Mouse (Mus musculus): ENCODE results near the gene H2-M10.4. TPM values are rescaled to one million over a fixed set of nuclear protein-coding genes. Genes with fewer than 3 reads are reported as not detected.

The H2-M10.4 gene
- not detected in 2 replicates for polyA plus RNA-seq (2015; fragmentation: Nextera tagmentation; extraction: Ambion mirVana)

GRCm38 (mm10) chr17:36462234-36462633, at the start of gene H2-M10.4:
Gene H2-M10.4 (minus strand): TSS chr17:36462334.

Other genes with a start within 250 kb of the H2-M10.4 start
- gene Rpp21, start 204.3 kb downstream of the H2-M10.4 start, polyA plus RNA-seq (2015; fragmentation: Nextera tagmentation; extraction: Ambion mirVana): 117 and 125 TPM in 2 replicates
- 9.3 and 9.9 TPM in 2 replicates for gene Trim39, start 190.1 kb downstream of the H2-M10.4 start, polyA plus RNA-seq (2015; fragmentation: Nextera tagmentation; extraction: Ambion mirVana)
- gene H2-M10.2, start 175.8 kb downstream of the H2-M10.4 start, polyA plus RNA-seq (2015; fragmentation: Nextera tagmentation; extraction: Ambion mirVana): not detected in 2 replicates
- not detected in 2 replicates for gene H2-M10.1, start 136.2 kb downstream of the H2-M10.4 start, polyA plus RNA-seq (2015; fragmentation: Nextera tagmentation; extraction: Ambion mirVana)
- not detected in 2 replicates for gene H2-M10.3, start 93.9 kb downstream of the H2-M10.4 start, polyA plus RNA-seq (2015; fragmentation: Nextera tagmentation; extraction: Ambion mirVana)
- gene H2-M11, start 84.7 kb upstream of the H2-M10.4 start, polyA plus RNA-seq (2015; fragmentation: Nextera tagmentation; extraction: Ambion mirVana): not detected in 2 replicates
- gene H2-M9, start 180.3 kb upstream of the H2-M10.4 start, polyA plus RNA-seq (2015; fragmentation: Nextera tagmentation; extraction: Ambion mirVana): not detected in 2 replicates
- not detected in 2 replicates for gene H2-M1, start 209.9 kb upstream of the H2-M10.4 start, polyA plus RNA-seq (2015; fragmentation: Nextera tagmentation; extraction: Ambion mirVana)